Mouse (Mus musculus) spleen, adult 2 months (tissue): Measurements from ENCODE around the gene Spen. TPM values are rescaled to one million over a fixed set of nuclear protein-coding genes. Genes with fewer than 3 reads are reported as not detected.

Experiments used
- DNase-seq, 2 experiments: peaks; one replicate each; pipeline versions ENCODE4 v3.0.0 to v3.0.0-alpha.2; 2012 to 2021; ENCODE audit warnings: low spot score in 2 of 2, low read depth in 1 of 2
- H3K27ac ChIP-seq: fragments of 200-500 bp; 2 replicates; pipeline ENCODE4 v1.5.1; 2012; ENCODE audit warnings: low read length, inconsistent platforms; ENCODE audit not compliant: insufficient read depth
- H3K27me3 ChIP-seq: fragments of 200-500 bp; 2 replicates; pipeline ENCODE4 v1.6.1; 2012; ENCODE audit warnings: mild to moderate bottlenecking, moderate library complexity, low read length, inconsistent platforms; ENCODE audit not compliant: control insufficient read depth, insufficient read depth
- H3K36me3 ChIP-seq: fragments of 200-500 bp; 2 replicates; pipeline ENCODE4 v1.6.1; 2012; ENCODE audit warnings: mild to moderate bottlenecking, low read length, inconsistent platforms; ENCODE audit not compliant: control insufficient read depth, insufficient read depth
- H3K4me1 ChIP-seq: fragments of 200-500 bp; 2 replicates; pipeline ENCODE4 v1.6.1; 2011; ENCODE audit warnings: inconsistent platforms; ENCODE audit not compliant: control insufficient read depth, insufficient read depth, insufficient read length
- H3K4me3 ChIP-seq: fragments of 200-500 bp; 2 replicates; pipeline ENCODE4 v1.5.1; 2011; ENCODE audit warnings: mild to moderate bottlenecking, inconsistent platforms; ENCODE audit not compliant: insufficient read depth, insufficient read length; ENCODE audit errors: extremely low read depth
- CTCF ChIP-seq: fragments of 200-500 bp; IDR thresholded peaks from 2 replicates; pipeline ENCODE4 v1.5.1; 2011; ENCODE audit warnings: mild to moderate bottlenecking, inconsistent platforms; ENCODE audit not compliant: insufficient read depth, insufficient read length, insufficient replicate concordance; ENCODE audit errors: extremely low read depth
- POLR2A ChIP-seq: fragments of 200-500 bp; IDR thresholded peaks from 2 replicates; pipeline ENCODE4 v1.6.1; 2011; ENCODE audit warnings: low read depth, low read length, inconsistent platforms
- WGBS: fragments of 180-500 bp; shearing (Covaris S2); methylation state at CpG from one replicate; pipeline ENCODE4 v1.1.7; 2018; 5-methylcytosine and 5-hydroxymethylcytosine counted together
- polyA plus RNA-seq: library from polyadenylated mRNA; depleted of rRNA; stranded (reverse); fragments of >200 nt; gene quantifications from 2 replicates; pipeline ENCODE4 v1.2.3, GENCODE M21; 2012

Spen gene
- polyA plus RNA-seq, 1 experiment, result 28.2 TPM

- 88% methylated on average over 3 of the region's 3 CpGs for WGBS
- Histone ChIP-seq H3K27me3 (no peaks in the 10 kb centered on the region), H3K4me1 (no peaks in the 10 kb centered on the region), H3K27ac (no peak overlapping the region), H3K36me3 (no peaks in the 10 kb centered on the region), H3K4me3 (no peak overlapping the region)
- DNase-seq, result no peak
- no peak for TF ChIP-seq CTCF
- no peak for TF ChIP-seq POLR2A
Observed at GRCm38 (mm10) chr4:141543593-141543992, 5.2 kb upstream of the Spen start.

GRCm38 (mm10) chr4:141541851-141542250 lies 3.5 kb upstream of the Spen start:
- no peak overlapping the region for H3K4me3 ChIP-seq
- WGBS, result 66% methylated on average over 7 of the region's 7 CpGs
- no peak overlapping the region for H3K27ac ChIP-seq
- TF ChIP-seq POLR2A, result no peak
- TF ChIP-seq CTCF, result no peak
- no peaks in the 10 kb centered on the region for H3K36me3 ChIP-seq
- H3K4me1 ChIP-seq, result no peaks in the 10 kb centered on the region
- DNase-seq, result no peak
- no peaks in the 10 kb centered on the region for H3K27me3 ChIP-seq

DNA sequence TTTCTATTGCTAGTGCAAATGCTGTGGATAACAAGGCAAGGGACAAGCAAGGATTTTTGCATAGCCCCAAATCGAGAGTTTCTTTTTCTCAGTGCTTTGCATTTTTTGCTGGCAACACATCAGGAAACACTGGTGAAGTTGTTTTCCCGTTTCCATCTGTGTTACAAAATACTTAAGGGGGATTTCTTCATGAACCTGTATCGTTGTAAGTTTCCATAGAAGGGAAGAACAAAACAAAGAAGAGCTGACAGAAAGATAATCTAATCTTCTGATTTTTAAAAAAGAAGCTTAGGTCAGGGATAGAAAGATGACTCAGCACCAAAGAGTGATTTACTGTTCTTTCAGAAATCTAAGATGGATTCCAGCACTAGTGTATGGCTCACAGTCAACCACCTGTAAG lies 2.4 kb upstream of the Spen start:
- H3K27ac ChIP-seq, result no peak overlapping the region
- DNase-seq, result no peak
- H3K36me3 ChIP-seq, result no peaks in the 10 kb centered on the region
- TF ChIP-seq POLR2A (no peak), CTCF (no peak)
- H3K27me3 ChIP-seq, result 0 out of 2 replicates have a peak, but pooled peaks cover 3% of the 10 kb centered on the region
- no peak overlapping the region for H3K4me3 ChIP-seq
- 48% methylated on average over 3 of the region's 3 CpGs for WGBS
- peaks cover 5% of the 10 kb centered on the region; the same call in 1 of the 2 replicates for H3K4me1 ChIP-seq

DNA sequence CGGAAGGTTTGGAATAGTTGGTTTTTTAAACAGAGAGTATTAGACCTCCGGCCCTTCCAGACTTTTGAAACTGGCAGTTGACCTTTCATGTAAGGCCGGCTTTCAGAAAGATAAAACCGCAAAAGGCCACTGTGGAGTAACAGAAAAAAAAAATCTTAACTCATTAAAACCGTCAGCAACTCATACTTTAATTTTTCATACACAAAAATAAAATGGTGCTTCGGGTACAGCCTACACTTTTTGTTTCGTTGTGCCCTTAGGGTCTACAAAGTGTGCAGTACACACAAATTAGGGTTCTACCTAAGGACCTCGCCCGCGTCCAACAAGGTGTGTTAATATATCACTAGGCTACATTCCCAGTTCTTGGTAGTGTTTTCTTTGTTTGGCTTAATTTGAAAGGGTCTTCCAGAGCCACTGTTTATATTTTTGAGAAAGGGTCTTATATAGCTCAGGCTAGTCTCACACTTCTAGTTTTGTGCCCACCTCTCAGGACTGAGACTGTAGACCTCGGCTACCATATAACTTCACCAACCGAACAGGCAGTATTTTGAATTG lies 893 bp upstream of the Spen start:
- Histone ChIP-seq H3K4me3 (peak overlapping the region; percentile 73; the same call in 1 of the 2 replicates), H3K27me3 (0 out of 2 replicates have a peak, but pooled peaks cover 3% of the 10 kb centered on the region), H3K27ac (peak overlapping the region; percentile 100; the same call in 1 of the 2 replicates), H3K4me1 (peaks cover 8% of the 10 kb centered on the region), H3K36me3 (no peaks in the 10 kb centered on the region)
- no peak for DNase-seq
- TF ChIP-seq CTCF, result no peak
- TF ChIP-seq POLR2A, result no peak
- 38% methylated on average over 12 of the region's 12 CpGs for WGBS

DNA sequence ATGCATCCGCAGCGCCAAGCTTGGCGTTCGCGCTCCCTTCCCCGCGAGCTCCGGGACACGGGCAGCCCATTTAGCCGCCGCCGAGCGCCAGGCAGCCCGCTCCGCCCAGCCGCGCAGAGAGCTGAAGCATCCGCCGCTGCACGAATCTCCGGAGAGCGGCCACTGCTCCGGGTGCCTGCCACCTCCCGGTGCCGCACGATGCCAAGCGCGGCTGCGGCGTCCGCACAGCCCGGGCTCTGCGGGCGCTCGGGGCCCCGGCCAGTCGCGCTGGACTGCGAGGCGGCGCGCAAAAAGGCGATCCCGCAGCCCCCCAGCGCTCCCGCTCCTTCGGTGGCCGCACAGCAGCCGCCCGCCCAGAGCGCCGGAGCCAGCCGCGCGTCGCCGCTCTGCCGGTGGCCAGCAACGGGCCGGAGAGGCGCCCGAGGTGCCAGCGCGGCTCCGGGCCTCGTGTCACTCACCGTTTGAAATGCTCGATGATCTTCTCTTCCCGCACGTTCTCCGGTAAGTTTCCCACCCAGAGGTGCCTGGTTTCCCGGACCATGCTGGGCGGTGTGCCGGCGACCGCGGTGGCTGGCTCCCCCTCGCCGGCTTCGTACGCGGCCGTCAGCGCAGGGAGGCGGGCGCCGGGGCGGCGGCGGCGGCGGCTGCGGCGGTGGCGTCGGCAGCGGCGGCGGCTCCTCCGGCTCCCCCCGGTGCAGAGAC lies 540 bp downstream of the Spen start:
- peak in 1 of 2 experiments; percentile 54 for DNase-seq
- H3K4me1 ChIP-seq, result peaks cover 8% of the 10 kb centered on the region
- 2% methylated on average over 98 of the region's 101 CpGs for WGBS
- 0 out of 2 replicates have a peak, but pooled peaks cover 3% of the 10 kb centered on the region for H3K27me3 ChIP-seq
- peak overlapping the region; percentile 84 for H3K27ac ChIP-seq
- TF ChIP-seq CTCF (no peak), POLR2A (no peak)
- H3K36me3 ChIP-seq, result no peaks in the 10 kb centered on the region
- H3K4me3 ChIP-seq, result peak overlapping the region; percentile 97

DNA sequence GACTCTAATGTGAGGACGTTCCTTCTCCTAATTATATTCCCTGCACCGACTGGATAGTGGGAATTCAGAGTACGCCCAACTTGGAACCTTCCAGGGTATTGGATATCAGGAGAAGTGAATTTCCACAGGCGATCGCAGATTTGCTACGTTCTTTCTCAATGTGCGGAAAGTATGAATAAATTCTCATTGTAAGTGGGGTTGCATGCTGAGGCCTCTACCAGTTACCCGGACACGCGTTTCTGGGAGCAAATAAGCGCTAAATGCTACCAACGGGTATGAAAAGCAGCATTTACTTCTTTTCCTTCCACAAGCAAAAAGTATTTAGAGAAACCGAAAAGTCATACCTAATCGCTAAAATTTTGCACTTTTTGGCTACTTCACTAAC lies 1.2 kb downstream of the Spen start:
- TF ChIP-seq POLR2A (no peak), CTCF (no peak)
- Histone ChIP-seq H3K4me1 (peaks cover 8% of the 10 kb centered on the region), H3K27ac (no peak overlapping the region), H3K27me3 (0 out of 2 replicates have a peak, but pooled peaks cover 3% of the 10 kb centered on the region), H3K36me3 (no peaks in the 10 kb centered on the region), H3K4me3 (peak overlapping the region; percentile 97)
- under 1% methylated on average over 14 of the region's 14 CpGs for WGBS
- no peak for DNase-seq
